Mouse (Mus musculus) WW6 (cell line): ENCODE results near the gene Pdf.
A peak's percentile ranks its signal among the peaks of the same experiment; 100 is the strongest.
"Not testable (repeated sequence)": the region's sequence is repeated elsewhere in the genome, so short reads cannot be mapped to it uniquely, and the experiment has no call there.

Experiments
- DNase-seq: peaks from one replicate; pipeline ENCODE4 v3.0.0-alpha.2; 2013; ENCODE audit warnings: low read depth, low spot score

The Pdf gene

GRCm38 (mm10) chr8:107036626-107037025 is 11.8 kb downstream of the Pdf start:
- no peak for DNase-seq

GRCm38 (mm10) chr8:107035641-107036040 is 12.8 kb downstream of the Pdf start:
- no peak for DNase-seq

GRCm38 (mm10) chr8:107033609-107034008 is 14.8 kb downstream of the Pdf start:
- not testable (repeated sequence) for DNase-seq

- DNase-seq, result no peak
Observed at GRCm38 (mm10) chr8:107031577-107032090, 16.8 kb downstream of the Pdf start.

- peak; percentile 87 for DNase-seq
Observed at GRCm38 (mm10) chr8:107030650-107031576, 17.5 kb downstream of the Pdf start, which contains the start of gene Vps4a. Gene Vps4a (plus strand): TSS chr8:107031222.

GRCm38 (mm10) chr8:107030058-107030457 is 18.4 kb downstream of the Pdf start:
- DNase-seq, result no peak

- no peak for DNase-seq
Observed at GRCm38 (mm10) chr8:107029310-107029709, 19.1 kb downstream of the Pdf start.

- DNase-seq, result no peak
Observed at GRCm38 (mm10) chr8:107023479-107023878, 24.9 kb downstream of the Pdf start.

- no peak for DNase-seq
Observed at GRCm38 (mm10) chr8:107014915-107015314, 33.5 kb downstream of the Pdf start.

GRCm38 (mm10) chr8:107012666-107013065 is 35.7 kb downstream of the Pdf start:
- DNase-seq, result no peak

- no peak for DNase-seq
Observed at GRCm38 (mm10) chr8:107007795-107008194, 40.6 kb downstream of the Pdf start.

GRCm38 (mm10) chr8:107002532-107002931 is 45.9 kb downstream of the Pdf start:
- DNase-seq, result peak; percentile 65

GRCm38 (mm10) chr8:106999068-106999467 is 49.3 kb downstream of the Pdf start:
- DNase-seq, result no peak

GRCm38 (mm10) chr8:106997416-106997815 is 51.0 kb downstream of the Pdf start:
- no peak for DNase-seq

GRCm38 (mm10) chr8:106996339-106996738 is 52.1 kb downstream of the Pdf start:
- not testable (repeated sequence) for DNase-seq
